Mouse (Mus musculus) forebrain, embryonic 14.5 days (tissue): ENCODE data around the gene Ndel1. TPM values are rescaled to one million over a fixed set of nuclear protein-coding genes. Genes with fewer than 3 reads are reported as not detected.

Experiments used
- ATAC-seq: fragments of 200-750 bp; cut with Nextera tagmentation; 2 replicates; pipeline ENCODE4 v1.8.0; 2017; ENCODE audit warnings: mild to moderate bottlenecking, moderate library complexity
- DNase-seq: peaks from one replicate; pipeline ENCODE4 v3.0.0-alpha.2; 2015; ENCODE audit warnings: low spot score
- H3K27ac ChIP-seq: fragments of 300-500 bp; sonication (generic); 2 replicates; pipeline ENCODE4 v1.5.1; 2014; ENCODE audit warnings: low read depth, mild to moderate bottlenecking, control low read depth, low read length, moderate library complexity
- H3K27me3 ChIP-seq: fragments of 300-500 bp; sonication (generic); replicated peaks from 2 replicates; pipeline ENCODE4 v1.6.1; 2014; ENCODE audit warnings: low read length, control low read depth, mixed read lengths; ENCODE audit not compliant: control insufficient read depth, insufficient read depth
- H3K36me3 ChIP-seq: fragments of 300-500 bp; sonication (generic); 2 replicates; pipeline ENCODE4 v1.6.1; 2014; ENCODE audit warnings: low read length, control low read depth; ENCODE audit not compliant: control insufficient read depth, insufficient read depth
- H3K4me1 ChIP-seq: fragments of 300-500 bp; sonication (generic); 2 replicates; pipeline ENCODE4 v1.6.1; 2014; ENCODE audit warnings: antibody characterized with exemption, low read length, control low read depth; ENCODE audit not compliant: control insufficient read depth, insufficient read depth
- H3K4me2 ChIP-seq: fragments of 300-500 bp; sonication (generic); 2 replicates; pipeline ENCODE4 v1.6.1; 2014; ENCODE audit warnings: mild to moderate bottlenecking, control low read depth, low read length
- H3K4me3 ChIP-seq: fragments of 300-500 bp; sonication (generic); 2 replicates; pipeline ENCODE4 v1.5.1; 2014; ENCODE audit warnings: low read depth, low read length, control low read depth
- H3K9ac ChIP-seq: fragments of 300-500 bp; sonication (generic); 2 replicates; pipeline ENCODE4 v1.6.1; 2014; ENCODE audit warnings: mild to moderate bottlenecking, low read length, control low read depth, moderate library complexity
- H3K9me3 ChIP-seq: fragments of 300-500 bp; sonication (generic); replicated peaks from 2 replicates; pipeline ENCODE4 v1.6.1; 2016; ENCODE audit warnings: low read length, control low read depth, mixed read lengths; ENCODE audit not compliant: control insufficient read depth
- WGBS: fragments of 180-500 bp; shearing (Covaris S2); extraction: QIAGEN DNeasy Blood & Tissue Kit; methylation state at CpG from one replicate; pipeline ENCODE4 v1.1.7; 2014; 5-methylcytosine and 5-hydroxymethylcytosine counted together
- polyA plus RNA-seq: library from polyadenylated mRNA; unstranded; fragments of >200 nt; fragmentation: Nextera tagmentation; extraction: Ambion mirVana; gene quantifications from 2 replicates; pipeline ENCODE4 v1.2.1, GENCODE M21; 2014

Ndel1 gene
- polyA plus RNA-seq, 1 experiment from 2014 or later = 70.0 TPM

GRCm38 (mm10) chr11:68863631-68864091 is 8.0 kb downstream of the Ndel1 start:
- no peak for ATAC-seq
- Histone ChIP-seq H3K4me1 (no peaks in the 10 kb centered on the region), H3K27me3 (no peaks in the 10 kb centered on the region), H3K9me3 (no peaks in the 10 kb centered on the region), H3K4me2 (no peak overlapping the region), H3K36me3 (no peaks in the 10 kb centered on the region), H3K9ac (no peak overlapping the region), H3K27ac (no peak overlapping the region), H3K4me3 (no peak overlapping the region)
- no peak for DNase-seq
- WGBS = 73% methylated on average over 4 of the region's 4 CpGs

GRCm38 (mm10) chr11:68862260-68862659 is 9.4 kb downstream of the Ndel1 start:
- Histone ChIP-seq H3K4me2 (no peak overlapping the region), H3K4me3 (no peak overlapping the region), H3K4me1 (no peaks in the 10 kb centered on the region), H3K36me3 (no peaks in the 10 kb centered on the region), H3K9me3 (no peaks in the 10 kb centered on the region), H3K9ac (no peak overlapping the region), H3K27me3 (no peaks in the 10 kb centered on the region), H3K27ac (no peak overlapping the region)
- no peak for DNase-seq
- no peak for ATAC-seq
- 81% methylated on average over 2 of the region's 2 CpGs for whole genome bisulfite sequencing

- Histone ChIP-seq H3K9me3 (no peaks in the 10 kb centered on the region), H3K4me1 (no peaks in the 10 kb centered on the region)
- 87% methylated on average over 8 of the region's 8 CpGs for WGBS
Observed at GRCm38 (mm10) chr11:68859943-68860593, 11.6 kb downstream of the Ndel1 start.

GRCm38 (mm10) chr11:68857329-68857728 is 14.3 kb downstream of the Ndel1 start:
- Histone ChIP-seq H3K4me3 (no peak overlapping the region), H3K9ac (no peak overlapping the region), H3K27me3 (no peaks in the 10 kb centered on the region), H3K9me3 (no peaks in the 10 kb centered on the region), H3K4me1 (peaks cover 5% of the 10 kb centered on the region; the same call in 1 of the 2 replicates), H3K36me3 (no peaks in the 10 kb centered on the region), H3K4me2 (no peak overlapping the region), H3K27ac (no peak overlapping the region)
- DNase-seq = no peak
- WGBS = 84% methylated on average over 3 of the region's 3 CpGs
- ATAC-seq = no peak

More at GRCm38 (mm10) chr11:68859943-68860593, 11.6 kb downstream of the Ndel1 start:
- no peak overlapping the region for H3K27ac ChIP-seq
- no peak overlapping the region for H3K9ac ChIP-seq
- DNase-seq = no peak
- H3K4me2 ChIP-seq = no peak overlapping the region
- H3K27me3 ChIP-seq = no peaks in the 10 kb centered on the region
- no peaks in the 10 kb centered on the region for H3K36me3 ChIP-seq
- no peak overlapping the region for H3K4me3 ChIP-seq
- no peak for ATAC-seq

- 91% methylated on average over 3 of the region's 3 CpGs for WGBS
- no peaks in the 10 kb centered on the region for H3K27me3 ChIP-seq
- no peaks in the 10 kb centered on the region for H3K9me3 ChIP-seq
- no peak overlapping the region for H3K9ac ChIP-seq
- DNase-seq (no peak), ATAC-seq (no peak)
- no peaks in the 10 kb centered on the region for H3K36me3 ChIP-seq
- peaks cover 16% of the 10 kb centered on the region for H3K4me1 ChIP-seq
- H3K27ac ChIP-seq = no peak overlapping the region
- no peak overlapping the region for H3K4me2 ChIP-seq
- H3K4me3 ChIP-seq = no peak overlapping the region
Observed at GRCm38 (mm10) chr11:68854621-68855020, 17.0 kb downstream of the Ndel1 start.

- Histone ChIP-seq H3K27me3 (no peaks in the 10 kb centered on the region), H3K4me1 (peaks cover 16% of the 10 kb centered on the region), H3K9me3 (no peaks in the 10 kb centered on the region), H3K36me3 (no peaks in the 10 kb centered on the region), H3K27ac (peak overlapping the region; percentile 55; the same call in 1 of the 2 replicates), H3K9ac (peak overlapping the region; percentile 62), H3K4me2 (peak overlapping the region; percentile 80), H3K4me3 (peak overlapping the region; percentile 91)
- ATAC-seq (no peak), DNase-seq (no peak)
- 46% methylated on average over 14 of the region's 14 CpGs for WGBS
Observed at GRCm38 (mm10) chr11:68853611-68854401, 17.9 kb downstream of the Ndel1 start.

- H3K4me2 ChIP-seq = peak overlapping the region; percentile 80
- under 1% methylated on average over 42 of the region's 42 CpGs for WGBS
- H3K27me3 ChIP-seq = no peaks in the 10 kb centered on the region
- H3K9ac ChIP-seq = peak overlapping the region; percentile 82
- H3K9me3 ChIP-seq = no peaks in the 10 kb centered on the region
- peak overlapping the region; percentile 91 for H3K4me3 ChIP-seq
- peak; percentile 99 for DNase-seq
- peak; percentile 100 for ATAC-seq
- H3K4me1 ChIP-seq = peaks cover 16% of the 10 kb centered on the region
- no peaks in the 10 kb centered on the region for H3K36me3 ChIP-seq
- peak overlapping the region; percentile 93 for H3K27ac ChIP-seq
Observed at GRCm38 (mm10) chr11:68852932-68853409, 18.7 kb downstream of the Ndel1 start.

GRCm38 (mm10) chr11:68852486-68852901 is 19.2 kb downstream of the Ndel1 start:
- under 1% methylated on average over 36 of the region's 36 CpGs for WGBS
- Histone ChIP-seq H3K27me3 (no peaks in the 10 kb centered on the region), H3K4me1 (peaks cover 16% of the 10 kb centered on the region), H3K27ac (peak overlapping the region; percentile 93), H3K9me3 (no peaks in the 10 kb centered on the region), H3K4me2 (peak overlapping the region; percentile 80), H3K4me3 (peak overlapping the region; percentile 91), H3K36me3 (no peaks in the 10 kb centered on the region), H3K9ac (peak overlapping the region; percentile 82)
- ATAC-seq (no peak; the same call in 1 of the 2 replicates), DNase-seq (peak; percentile 60)
